Mouse (Mus musculus): ENCODE measurements around the gene Abca12. TPM values are rescaled to one million over a fixed set of nuclear protein-coding genes. Genes with fewer than 3 reads are reported as not detected.

Gene Abca12
- total RNA-seq, 2 experiments from 2014 or later = not detected

DNA sequence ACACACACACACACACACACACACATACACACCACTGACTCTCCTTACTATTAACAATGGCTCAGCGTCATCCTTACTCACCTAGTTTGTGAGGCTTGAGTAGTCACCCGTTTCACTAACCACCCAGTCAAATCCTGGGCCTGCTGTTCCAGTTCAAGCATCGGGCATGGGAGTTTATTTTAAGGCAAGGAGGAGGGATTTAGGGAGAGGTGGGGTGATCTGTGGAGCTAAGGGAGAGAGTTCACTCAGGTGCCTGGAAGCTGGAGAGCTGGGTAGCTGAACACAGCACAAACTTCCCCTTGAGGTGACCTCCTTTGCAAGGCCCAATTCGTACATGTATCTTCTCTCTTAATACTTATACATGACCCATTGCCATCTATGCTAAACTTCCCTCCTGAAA, 219.4 kb downstream of the Abca12 start:
- no peak for DNase-seq

DNA sequence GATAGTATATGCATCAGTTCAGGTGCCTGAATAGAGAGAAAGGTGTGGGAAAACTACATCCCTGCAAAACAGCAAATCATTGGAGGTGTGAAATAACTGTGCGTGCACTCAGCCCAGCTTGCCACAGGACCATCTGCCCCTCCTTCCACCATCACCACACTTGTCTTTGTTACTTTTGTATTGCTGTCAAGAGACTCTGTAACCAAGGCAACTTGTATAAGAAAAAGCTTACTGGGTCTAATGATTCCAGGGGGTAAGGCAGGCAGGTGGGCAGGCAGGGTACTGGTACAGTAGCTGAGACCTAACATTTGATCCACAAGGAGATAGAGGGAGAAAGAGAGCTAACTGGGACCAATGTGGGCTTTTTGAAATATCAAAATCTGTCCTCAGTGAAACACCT, 220.8 kb downstream of the Abca12 start:
- no peak for DNase-seq

Other genes with a start within 250 kb of the Abca12 start
- gene Atic, start 142.2 kb upstream of the Abca12 start, total RNA-seq (2021) = 10 to 100 TPM; 63.0 to 67.6 TPM
- 100 to 1,000 TPM in 1 of 2 experiments, 10 to 100 TPM in 1; 55.8 to 113 TPM for gene Fn1, start 238.3 kb upstream of the Abca12 start, total RNA-seq (2021)